Mouse (Mus musculus): ENCODE measurements around the gene Ddx10. TPM values are rescaled to one million over a fixed set of nuclear protein-coding genes. Genes with fewer than 3 reads are reported as not detected.

The Ddx10 gene
- total and polyA plus RNA-seq, 2 experiments from 2014 or later, result 12.6 to 18.2 TPM

- Histone ChIP-seq H3K9me3 (ENCODE audit: low read length) (no peaks in the 10 kb centered on the region), H3K4me3 (ENCODE audit: low read depth, low read length) (no peak overlapping the region), H3K27ac (ENCODE audit: low read depth, low read length) (no peak overlapping the region), H3K4me2 (ENCODE audit: low read depth) (no peak overlapping the region), H3K27me3 (ENCODE audit: insufficient read depth, low read length) (no peaks in the 10 kb centered on the region), H3K9ac (no peak overlapping the region), H3K36me3 (ENCODE audit: insufficient read depth) (no peaks in the 10 kb centered on the region), H3K4me1 (ENCODE audit: insufficient read depth) (no peaks in the 10 kb centered on the region)
- DNase-seq, result no peak
- TF ChIP-seq CTCF (IDR thresholded peaks at IDR 0.05; ENCODE audit: low read depth), result no peak
- no peak for ATAC-seq
- WGBS, result 63% methylated on average over 3 of the region's 3 CpGs
Measured at GRCm38 (mm10) chr9:53055306-53055705, 192.5 kb downstream of the Ddx10 start.

Other genes with a start within 250 kb of the Ddx10 start
- gene Exph5, start 53.6 kb upstream of the Ddx10 start, total RNA-seq (2014; rRNA removed), result 0.46 and 0.48 TPM in 2 replicates
- gene Exph5, start 53.6 kb upstream of the Ddx10 start, polyA plus RNA-seq (2015; fragmentation: Nextera tagmentation; extraction: Ambion mirVana), result 0.10 and 0.25 TPM in 2 replicates
- 5.2 and 11.1 TPM in 2 replicates for gene Kdelc2, start 136.0 kb upstream of the Ddx10 start, total RNA-seq (2014; rRNA removed)
- 4.3 and 5.5 TPM in 2 replicates for gene Kdelc2, start 136.0 kb upstream of the Ddx10 start, polyA plus RNA-seq (2015; fragmentation: Nextera tagmentation; extraction: Ambion mirVana)
- 0.38 and 0.62 TPM in 2 replicates for gene 4930550C14Rik, start 154.3 kb upstream of the Ddx10 start, total RNA-seq (2014; rRNA removed)
- 0.21 and 0.54 TPM in 2 replicates for gene 4930550C14Rik, start 154.3 kb upstream of the Ddx10 start, polyA plus RNA-seq (2015; fragmentation: Nextera tagmentation; extraction: Ambion mirVana)

All from forebrain, postnatal 0 days (tissue).